Comparison of ENCODE assay signal across 22 mouse cellular contexts in genomic region chr8:13517284-13517781, GRCm38 (mm10). TPM values are rescaled to one million over a fixed set of nuclear protein-coding genes. Genes with fewer than 3 reads are reported as not detected.
DNase-seq lines count a peak whose midpoint lies in the region; ATAC-seq and TF ChIP-seq lines count a peak whose summit lies in the region.
"Had no signal": no experiment of that assay in that cellular context is flagged by ENCODE, and none has a peak within 500 bp of the region (broad histone marks: within the 10 kb centered on the region; RNA-seq: fewer than 3 reads in every experiment).

No protein-coding gene starts in this region.

- TF ChIP-seq CTCF in heart, postnatal 0 days (IDR thresholded peaks at IDR 0.05; ENCODE audit: low read depth), result no peak

- H3K27me3 ChIP-seq in heart, postnatal 0 days (ENCODE audit: control insufficient read depth, insufficient read depth, low read length), result no peaks in the 10 kb centered on the region
- H3K27me3 ChIP-seq in heart, embryonic 10.5 days (ENCODE audit: insufficient read depth, poor library complexity, severe bottlenecking), result no peaks in the 10 kb centered on the region; the same call in 1 of the 2 replicates
- no peaks in the 10 kb centered on the region for H3K27me3 ChIP-seq in hindbrain, embryonic 16.5 days (replicated peaks; ENCODE audit: control insufficient read depth, insufficient read depth, low read length)
- H3K27me3 ChIP-seq: hindbrain, embryonic 15.5 days had no signal

- ATAC-seq in heart, postnatal 0 days (ENCODE audit: insufficient read depth, low read depth), result peak; percentile 28; the same call in 1 of the 2 replicates
- ATAC-seq in hindbrain, embryonic 16.5 days, result no peak
- ATAC-seq: forebrain, postnatal 0 days had no signal

- H3K4me3 ChIP-seq in heart, postnatal 0 days (ENCODE audit: low read depth, low read length), result no peak overlapping the region
- H3K4me3 ChIP-seq in heart, embryonic 10.5 days, result no peak overlapping the region
- H3K4me3 ChIP-seq in hindbrain, embryonic 16.5 days (ENCODE audit: low read length), result no peak overlapping the region
- H3K4me3 ChIP-seq: hindbrain, embryonic 15.5 days had no signal

- peak overlapping the region; percentile 56 for H3K27ac ChIP-seq in heart, postnatal 0 days (ENCODE audit: low read depth)
- no peak overlapping the region for H3K27ac ChIP-seq in heart, embryonic 10.5 days
- H3K27ac ChIP-seq in hindbrain, embryonic 16.5 days (ENCODE audit: low read depth, low read length), result no peak overlapping the region
- H3K27ac ChIP-seq: hindbrain, embryonic 15.5 days had no signal

- peak; percentile 59 for DNase-seq in adrenal gland, adult 2 months
- DNase-seq in adrenal gland, adult 18-20 months (ENCODE audit: low spot score in 2 of 2), result no peak
- DNase-seq in heart, postnatal 0 days (ENCODE audit: low spot score), result no peak
- DNase-seq in heart, embryonic 10.5 days (ENCODE audit: low spot score), result no peak
- peak; percentile 64 for DNase-seq in 3T3-L1 (ENCODE audit: low read depth, low spot score)
- DNase-seq in fibroblast of lung, adult 2 months (ENCODE audit: low read depth), result peak; percentile 88
- no peak for DNase-seq in gastrocnemius, postnatal 14 days
- DNase-seq: cerebellum, postnatal 10 days; embryo, embryonic 11 days; forebrain, postnatal 0 days; kidney, adult 18-20 months; liver; thymus, postnatal 25 days had no signal

- H3K9ac ChIP-seq in heart, postnatal 0 days (replicated peaks; ENCODE audit: low read depth, low read length), result no peak overlapping the region
- no peak overlapping the region for H3K9ac ChIP-seq in hindbrain, embryonic 16.5 days (ENCODE audit: low read depth, low read length)
- H3K9ac ChIP-seq: forebrain, postnatal 0 days; hindbrain, embryonic 15.5 days had no signal

- no peaks in the 10 kb centered on the region for H3K9me3 ChIP-seq in heart, postnatal 0 days (replicated peaks; ENCODE audit: control insufficient read depth, low read length)
- H3K9me3 ChIP-seq in heart, embryonic 10.5 days, result no peaks in the 10 kb centered on the region
- no peaks in the 10 kb centered on the region for H3K9me3 ChIP-seq in hindbrain, embryonic 16.5 days (ENCODE audit: control insufficient read depth, low read length)
- H3K9me3 ChIP-seq: hindbrain, embryonic 15.5 days had no signal

- H3K4me2 ChIP-seq in heart, postnatal 0 days (ENCODE audit: low read depth, low read length), result no peak overlapping the region
- H3K4me2 ChIP-seq in hindbrain, embryonic 16.5 days (ENCODE audit: low read length), result no peak overlapping the region
- H3K4me2 ChIP-seq: hindbrain, embryonic 15.5 days; midbrain, embryonic 11.5 days had no signal

- H3K36me3 ChIP-seq in heart, postnatal 0 days (replicated peaks; ENCODE audit: control insufficient read depth, insufficient read depth, low read length), result no peaks in the 10 kb centered on the region
- H3K36me3 ChIP-seq in heart, embryonic 10.5 days, result no peaks in the 10 kb centered on the region
- H3K36me3 ChIP-seq in hindbrain, embryonic 16.5 days (ENCODE audit: control insufficient read depth, insufficient read depth, low read length), result no peaks in the 10 kb centered on the region
- H3K36me3 ChIP-seq: hindbrain, embryonic 15.5 days had no signal

- intact Hi-C loops in gastrocnemius, postnatal 14 days (cut with DNase I; ENCODE audit: low total_unique reads), result no loop called here

- 45% methylated on average over 6 of the region's 6 CpGs for WGBS in heart, postnatal 0 days
- 81% methylated on average over 6 of the region's 6 CpGs for WGBS in heart, embryonic 10.5 days
- 89% methylated on average over 6 of the region's 6 CpGs for WGBS in hindbrain, embryonic 16.5 days

- TF ChIP-seq EP300 in heart, postnatal 0 days (IDR thresholded peaks at IDR 0.05; ENCODE audit: low read depth), result no peak

- H3K4me1 ChIP-seq in heart, postnatal 0 days (ENCODE audit: control insufficient read depth, insufficient read depth), result peaks cover 38% of the 10 kb centered on the region
- H3K4me1 ChIP-seq in heart, embryonic 10.5 days, result peaks cover 21% of the 10 kb centered on the region
- H3K4me1 ChIP-seq in hindbrain, embryonic 16.5 days (ENCODE audit: control insufficient read depth, insufficient read depth, low read depth, low read length), result no peaks in the 10 kb centered on the region
- H3K4me1 ChIP-seq: hindbrain, embryonic 15.5 days had no signal

RNA-seq across cellular contexts. Expression of gene Gas6, which starts 23.0 kb away (rescaled TPM):
- total RNA-seq in adrenal gland, adult 2 months (2021), result 100 to 1,000 TPM; 127 to 450 TPM
- 260 and 429 TPM in 2 replicates for polyA plus RNA-seq in adrenal gland, adult 2 months (2012; rRNA removed)
- 100 to 1,000 TPM; 100 to 394 TPM for total RNA-seq in adrenal gland, adult 18-20 months (2021)
- total RNA-seq in heart, postnatal 0 days (2014; rRNA removed; ENCODE audit: low replicate concordance), result 275 and 304 TPM in 2 replicates
- polyA plus RNA-seq in heart, postnatal 0 days (2015; fragmentation: Nextera tagmentation; extraction: Ambion mirVana), result 175 and 179 TPM in 2 replicates
- polyA plus RNA-seq in heart, embryonic 10.5 days (2016; fragmentation: Nextera tagmentation; extraction: Ambion mirVana), result 13.8 and 23.3 TPM in 2 replicates
- polyA plus RNA-seq in hindbrain, embryonic 16.5 days (2015; fragmentation: Nextera tagmentation; extraction: Ambion mirVana), result 65.1 and 67.4 TPM in 2 replicates
- 10 to 100 TPM; 59.2 to 72.3 TPM for total RNA-seq in gastrocnemius, postnatal 14 days (2021)

RNA-seq across cellular contexts. Expression of gene 1700029H14Rik, which starts 44.9 kb away (rescaled TPM):
- not detected for total RNA-seq in adrenal gland, adult 2 months (2021)
- not detected in 2 replicates for polyA plus RNA-seq in adrenal gland, adult 2 months (2012; rRNA removed)
- total RNA-seq in adrenal gland, adult 18-20 months (2021), result not detected
- total RNA-seq in heart, postnatal 0 days (2014; rRNA removed; ENCODE audit: low replicate concordance), result not detected in 2 replicates
- not detected in 2 replicates for polyA plus RNA-seq in heart, postnatal 0 days (2015; fragmentation: Nextera tagmentation; extraction: Ambion mirVana)
- not detected in 2 replicates for polyA plus RNA-seq in heart, embryonic 10.5 days (2016; fragmentation: Nextera tagmentation; extraction: Ambion mirVana)
- not detected in 2 replicates for polyA plus RNA-seq in hindbrain, embryonic 16.5 days (2015; fragmentation: Nextera tagmentation; extraction: Ambion mirVana)
- not detected for total RNA-seq in gastrocnemius, postnatal 14 days (2021)
- total RNA-seq: gastrocnemius, adult 8-10 months; heart, postnatal 10 days; left cerebral cortex, adult 18-20 months had no signal
- polyA plus RNA-seq: forebrain, postnatal 0 days; hindbrain, embryonic 15.5 days; large intestine, adult 2 months; midbrain, embryonic 11.5 days; neural tube, embryonic 14.5 days; small intestine, adult 2 months had no signal

Comparison
In these comparisons a context has a peak if more than half of its experiments do, and no peak if none do; other contexts are left out.
1. DNase-seq: peak in adrenal gland, adult 2 months (single experiment), 3T3-L1 (single experiment) and fibroblast of lung, adult 2 months (single experiment); none in adrenal gland, adult 18-20 months (0 of 2), heart, postnatal 0 days (single experiment), heart, embryonic 10.5 days (single experiment) and gastrocnemius, postnatal 14 days (single experiment).